Mouse (Mus musculus) spleen, adult 2 months (tissue): Measurements from ENCODE around the gene Spata16.

ENCODE experiments used
- CTCF ChIP-seq: fragments of 200-500 bp; IDR thresholded peaks from 2 replicates; pipeline ENCODE4 v1.5.1; 2011; ENCODE audit warnings: mild to moderate bottlenecking, inconsistent platforms; ENCODE audit not compliant: insufficient read depth, insufficient read length, insufficient replicate concordance; ENCODE audit errors: extremely low read depth
- POLR2A ChIP-seq: fragments of 200-500 bp; IDR thresholded peaks from 2 replicates; pipeline ENCODE4 v1.6.1; 2011; ENCODE audit warnings: low read depth, low read length, inconsistent platforms

- TF ChIP-seq POLR2A, result no peak
- TF ChIP-seq CTCF, result no peak
Observed at GRCm38 (mm10) chr3:26983749-26984148, 346.3 kb downstream of the Spata16 start.
